Mouse (Mus musculus) kidney, postnatal 36 days (tissue): ENCODE measurements around the gene Fam173b.

ENCODE experiments used
- DNase-seq, 2 experiments: peaks; one replicate each; pipeline ENCODE4 v3.0.0; 2021 to 2022; ENCODE audit warnings: mixed read lengths in 2 of 2

Fam173b gene

DNA sequence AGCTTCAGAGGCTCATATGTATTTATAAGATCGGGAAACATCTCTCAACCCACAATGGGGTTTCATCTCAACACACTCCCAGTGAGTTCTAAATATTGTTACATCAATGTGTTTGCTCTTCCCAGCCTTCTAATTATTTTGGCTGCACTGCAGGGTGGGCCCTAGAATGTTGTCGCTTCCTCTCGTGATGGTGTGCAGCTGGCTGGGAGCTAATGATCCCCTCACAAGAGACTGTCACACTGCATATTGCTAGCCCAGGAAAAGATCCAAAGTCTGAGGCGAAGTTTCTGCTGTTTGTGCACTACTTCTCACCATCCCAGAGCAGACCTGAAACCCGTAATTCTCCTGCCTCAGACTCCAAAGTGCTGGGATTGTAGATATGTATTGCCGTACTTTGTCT lies 45.6 kb downstream of the Fam173b start:
- DNase-seq, result no peak

DNA sequence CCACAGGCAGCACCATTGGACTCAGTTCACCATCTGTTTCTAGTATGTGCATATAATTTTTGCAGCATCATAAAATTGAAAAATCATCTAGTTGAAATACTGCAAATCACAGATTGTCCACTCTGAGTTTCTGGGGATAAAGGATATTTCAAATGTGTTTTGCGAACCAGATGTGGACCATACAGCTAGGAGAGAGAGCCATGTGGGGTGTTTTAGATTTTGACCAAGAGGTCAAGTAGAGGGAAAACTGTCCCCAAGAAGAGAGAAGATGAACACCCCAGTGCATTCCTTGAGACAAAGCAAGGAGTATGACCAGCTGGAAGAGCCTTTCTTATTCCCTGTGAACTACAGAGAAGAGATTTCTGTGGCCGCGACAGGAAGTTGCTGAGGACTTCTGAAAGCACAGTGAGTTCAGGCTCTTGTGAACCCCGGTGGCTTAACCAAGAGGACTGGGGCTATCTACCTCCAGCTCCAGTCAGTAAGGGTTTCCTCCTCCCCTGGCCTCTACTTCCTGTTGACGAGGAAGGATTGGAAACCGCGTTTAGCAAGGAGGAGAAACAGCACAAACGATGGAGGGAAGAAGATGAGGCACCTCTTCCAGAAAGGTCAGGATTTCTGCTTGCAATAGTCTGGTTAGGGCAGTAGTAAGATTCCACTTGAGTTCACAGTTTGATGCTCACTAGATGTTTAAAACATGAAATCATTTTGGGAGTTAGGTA lies 46.4 kb downstream of the Fam173b start:
- no peak for DNase-seq

DNA sequence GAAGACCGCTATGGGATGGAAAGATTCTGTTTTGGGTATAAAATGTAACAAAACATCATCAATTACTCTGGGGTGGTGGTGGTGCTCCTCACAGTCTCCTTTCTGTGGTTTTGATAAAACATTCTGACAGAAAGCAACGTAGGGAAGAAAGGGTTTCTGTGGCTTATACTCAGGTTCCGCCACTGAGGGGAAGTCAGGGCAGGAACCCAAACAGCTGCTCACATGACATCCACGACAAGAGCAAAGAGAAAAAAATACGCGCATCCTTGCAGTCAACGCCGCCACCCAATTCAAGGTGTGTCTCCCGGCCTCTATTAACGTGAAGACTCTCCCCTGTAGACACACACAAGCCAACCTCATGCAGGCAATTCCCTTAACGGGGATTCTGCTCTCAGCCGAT lies 48.0 kb downstream of the Fam173b start:
- no peak for DNase-seq

DNA sequence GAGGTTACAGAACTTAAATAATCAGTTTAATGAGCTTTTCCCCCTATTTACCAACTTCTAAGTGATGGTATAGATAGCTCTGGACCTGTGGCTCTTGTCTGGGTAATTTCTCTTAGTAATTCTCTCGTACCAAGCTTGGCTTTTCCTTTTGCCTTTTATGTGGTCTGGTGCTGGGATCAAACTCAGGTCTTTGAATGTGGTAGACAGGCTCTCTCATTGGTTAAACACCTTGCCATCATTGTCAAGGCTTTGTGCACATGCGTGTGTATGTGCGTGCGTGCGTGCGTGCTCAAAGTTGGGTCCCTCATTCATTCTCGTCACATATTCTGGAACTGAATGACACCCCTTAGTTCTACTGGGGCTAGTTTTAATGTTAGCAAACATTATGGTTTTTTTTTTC lies 49.2 kb downstream of the Fam173b start:
- no peak for DNase-seq

DNA sequence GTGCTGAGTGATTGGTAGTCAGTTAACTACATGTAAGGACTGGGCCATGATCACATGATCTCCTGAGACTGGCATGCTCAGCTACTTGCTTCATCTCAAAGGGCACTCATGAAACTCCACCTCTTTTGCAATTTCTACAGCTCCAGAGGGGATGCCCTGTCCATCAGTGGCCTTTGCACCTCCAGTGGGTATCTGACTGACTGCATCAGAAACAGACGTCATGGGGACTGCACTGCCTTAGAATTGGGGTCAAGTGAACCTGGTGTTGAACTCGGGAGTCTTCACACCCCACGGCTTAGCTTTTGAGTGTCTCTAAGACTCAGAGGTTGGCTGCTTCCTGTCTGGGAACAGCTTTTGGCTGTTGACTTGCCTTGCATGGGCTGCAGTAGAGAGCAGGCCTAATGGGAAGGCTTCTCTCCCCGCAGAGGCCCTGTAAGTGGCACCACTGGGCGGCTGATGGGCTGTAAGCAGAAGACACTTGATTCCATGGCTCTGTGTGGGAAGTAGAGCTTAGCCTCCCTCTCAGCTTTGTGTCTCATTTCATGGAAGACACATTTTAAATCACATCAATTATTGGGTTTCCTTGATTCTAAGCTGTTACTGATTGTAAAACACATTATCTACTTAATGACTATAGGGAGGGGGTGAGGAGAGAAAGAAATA lies 58.6 kb downstream of the Fam173b start:
- no peak for DNase-seq

DNA sequence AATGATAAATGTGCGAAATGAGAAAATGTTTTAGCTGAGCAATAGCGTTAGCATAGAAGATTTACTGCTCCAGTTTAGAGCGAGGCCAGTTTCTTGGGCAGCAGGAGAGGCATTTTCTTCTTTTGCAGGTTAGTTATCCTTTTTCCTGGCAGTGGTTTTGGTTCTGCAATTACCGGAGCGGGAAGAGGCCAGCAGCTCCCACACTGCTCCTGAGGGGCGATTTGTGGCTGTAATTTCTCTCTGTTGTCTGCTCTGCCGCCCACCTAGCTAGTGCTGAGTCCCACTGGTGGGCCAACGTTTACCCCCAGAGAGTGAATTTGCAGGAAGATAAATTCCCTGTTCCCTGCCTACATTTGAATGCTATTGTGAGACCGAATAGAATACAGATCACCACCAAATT lies 59.2 kb downstream of the Fam173b start:
- no peak for DNase-seq

DNA sequence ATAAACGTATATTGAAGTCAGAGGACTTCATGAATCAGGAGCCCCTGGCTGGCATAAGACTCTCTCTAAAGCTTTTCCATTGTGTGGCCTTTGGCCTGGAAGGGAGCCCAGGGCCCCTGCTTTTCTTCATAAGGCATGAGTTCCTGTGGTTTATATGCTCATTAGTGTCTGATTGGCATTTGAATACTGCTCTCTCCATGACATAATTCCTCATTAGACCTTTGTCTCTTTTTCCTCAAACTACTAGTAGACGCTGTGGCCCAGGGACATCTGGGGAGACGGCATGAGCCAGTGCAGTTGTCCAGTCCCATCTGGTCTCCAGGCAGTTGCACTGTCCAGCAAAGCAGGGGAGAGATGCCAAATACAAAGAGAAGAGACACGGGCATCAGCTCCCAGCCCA lies 60.1 kb downstream of the Fam173b start:
- no peak for DNase-seq

DNA sequence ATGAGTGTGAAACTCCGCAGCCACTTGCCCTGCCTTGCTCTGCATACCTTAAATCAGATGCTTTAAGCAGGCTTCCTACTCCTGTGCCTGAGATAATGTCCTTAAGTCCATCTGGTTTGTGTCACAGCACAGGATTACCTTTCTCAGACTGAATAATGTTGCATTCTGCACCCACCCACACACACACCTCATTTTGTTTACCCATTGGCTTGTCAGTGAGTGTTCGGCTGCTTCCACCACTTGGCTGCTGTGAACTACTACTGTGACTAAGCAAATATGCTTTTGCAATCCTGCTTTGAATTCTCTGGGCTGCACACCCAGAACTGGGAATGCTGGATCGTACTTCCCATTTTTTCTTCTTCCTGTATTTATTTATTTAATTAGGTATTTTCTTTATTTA lies 61.4 kb downstream of the Fam173b start:
- no peak for DNase-seq
